Mouse (Mus musculus) macrophage (primary cell): ENCODE data around the gene Brd4. TPM values are rescaled to one million over a fixed set of nuclear protein-coding genes. Genes with fewer than 3 reads are reported as not detected.
"Not testable (repeated sequence)": the region's sequence is repeated elsewhere in the genome, so short reads cannot be mapped to it uniquely, and the experiment has no call there.

Experiments used
- H3K27ac ChIP-seq: fragments of 350-480 bp; formaldehyde crosslinking; 2 replicates; pipeline ENCODE4 v1.9.0; 2021
- H3K36me3 ChIP-seq: fragments of 350-480 bp; formaldehyde crosslinking; 2 replicates; pipeline ENCODE4 v1.9.0; 2021; ENCODE audit errors: inconsistent target
- H3K4me3 ChIP-seq: fragments of 350-480 bp; formaldehyde crosslinking; 2 replicates; pipeline ENCODE4 v1.9.0; 2021; ENCODE audit errors: inconsistent target
- H3K79me2 ChIP-seq: fragments of 350-480 bp; formaldehyde crosslinking; 2 replicates; pipeline ENCODE4 v1.9.0; 2021; ENCODE audit errors: inconsistent target
- WGBS: methylation state at CpG from one replicate; pipeline ENCODE4 v1.1.7; 2026; ENCODE audit warnings: inconsistent platforms; ENCODE audit not compliant: missing documents; 5-methylcytosine and 5-hydroxymethylcytosine counted together
- polyA plus RNA-seq: library from polyadenylated mRNA; stranded (reverse); fragments of 250-400 nt; gene quantifications from 3 replicates; pipeline ENCODE4 v1.2.4, GENCODE M21; 2018; ENCODE audit warnings: inconsistent platforms

The Brd4 gene
- polyA plus RNA-seq, 1 experiment from 2014 or later, result 129 TPM

GRCm38 (mm10) chr17:32235534-32236191, 48.9 kb downstream of the Brd4 start:
- Histone ChIP-seq H3K4me3 (no peak overlapping the region), H3K27ac (no peak overlapping the region), H3K79me2 (peaks cover 100% of the 10 kb centered on the region), H3K36me3 (no peaks in the 10 kb centered on the region)
- WGBS, result 94% methylated on average over 5 of the region's 5 CpGs

GRCm38 (mm10) chr17:32233174-32233573, 51.3 kb downstream of the Brd4 start:
- peaks cover 100% of the 10 kb centered on the region for H3K79me2 ChIP-seq
- H3K27ac ChIP-seq, result no peak overlapping the region
- H3K36me3 ChIP-seq, result peaks cover 17% of the 10 kb centered on the region
- no peak overlapping the region for H3K4me3 ChIP-seq

GRCm38 (mm10) chr17:32229256-32229655, 55.3 kb downstream of the Brd4 start:
- 100% methylated on average over 4 of the region's 4 CpGs for WGBS
- Histone ChIP-seq H3K79me2 (peaks cover 85% of the 10 kb centered on the region), H3K27ac (no peak overlapping the region), H3K4me3 (no peak overlapping the region), H3K36me3 (peaks cover 56% of the 10 kb centered on the region)

- no peak overlapping the region for H3K4me3 ChIP-seq
- peaks cover 74% of the 10 kb centered on the region for H3K36me3 ChIP-seq
- H3K79me2 ChIP-seq, result peaks cover 3% of the 10 kb centered on the region; the same call in 1 of the 2 replicates
- H3K27ac ChIP-seq, result no peak overlapping the region
- 69% methylated on average over 3 of the region's 3 CpGs for WGBS
Observed at GRCm38 (mm10) chr17:32220873-32221272, 63.6 kb downstream of the Brd4 start.

- WGBS, result 74% methylated on average over 4 of the region's 4 CpGs
- H3K4me3 ChIP-seq, H3K79me2 ChIP-seq, H3K27ac ChIP-seq: not testable (repeated sequence)
- H3K36me3 ChIP-seq, result peaks cover 70% of the 10 kb centered on the region
Observed at GRCm38 (mm10) chr17:32215587-32215986, 68.9 kb downstream of the Brd4 start.

GRCm38 (mm10) chr17:32211554-32211953, 73.0 kb downstream of the Brd4 start:
- peaks cover 89% of the 10 kb centered on the region for H3K36me3 ChIP-seq
- WGBS, result 96% methylated on average over 2 of the region's 6 CpGs
- not testable (repeated sequence) for H3K4me3 ChIP-seq, H3K27ac ChIP-seq, H3K79me2 ChIP-seq

GRCm38 (mm10) chr17:32209752-32210151, 74.8 kb downstream of the Brd4 start:
- Histone ChIP-seq H3K79me2 (no peaks in the 10 kb centered on the region), H3K4me3 (no peak overlapping the region), H3K36me3 (peaks cover 99% of the 10 kb centered on the region), H3K27ac (no peak overlapping the region)
- 52% methylated on average over 3 of the region's 3 CpGs for WGBS

- H3K4me3 ChIP-seq, result no peak overlapping the region
- no peak overlapping the region for H3K27ac ChIP-seq
- 94% methylated on average over 6 of the region's 6 CpGs for WGBS
- H3K79me2 ChIP-seq, result no peaks in the 10 kb centered on the region
- H3K36me3 ChIP-seq, result peaks cover 99% of the 10 kb centered on the region
Observed at GRCm38 (mm10) chr17:32209144-32209543, 75.4 kb downstream of the Brd4 start.

- 98% methylated on average over 5 of the region's 5 CpGs for WGBS
- no peaks in the 10 kb centered on the region for H3K79me2 ChIP-seq
- no peak overlapping the region for H3K27ac ChIP-seq
- H3K36me3 ChIP-seq, result peaks cover 97% of the 10 kb centered on the region
- no peak overlapping the region for H3K4me3 ChIP-seq
Observed at GRCm38 (mm10) chr17:32207586-32208245, 76.8 kb downstream of the Brd4 start.

- 97% methylated on average over 3 of the region's 3 CpGs for WGBS
- Histone ChIP-seq H3K27ac (no peak overlapping the region), H3K4me3 (no peak overlapping the region), H3K79me2 (no peaks in the 10 kb centered on the region), H3K36me3 (peaks cover 83% of the 10 kb centered on the region)
Observed at GRCm38 (mm10) chr17:32205345-32205744, 79.2 kb downstream of the Brd4 start.

GRCm38 (mm10) chr17:32202972-32203371, 81.5 kb downstream of the Brd4 start:
- H3K36me3 ChIP-seq, result peaks cover 81% of the 10 kb centered on the region
- H3K4me3 ChIP-seq, result no peak overlapping the region
- WGBS, result 82% methylated on average over 3 of the region's 3 CpGs
- no peak overlapping the region for H3K27ac ChIP-seq
- no peaks in the 10 kb centered on the region for H3K79me2 ChIP-seq

GRCm38 (mm10) chr17:32201086-32201485, 83.4 kb downstream of the Brd4 start:
- Histone ChIP-seq H3K79me2 (no peaks in the 10 kb centered on the region), H3K36me3 (peaks cover 77% of the 10 kb centered on the region), H3K27ac (no peak overlapping the region), H3K4me3 (no peak overlapping the region)
- 95% methylated on average over 3 of the region's 5 CpGs for WGBS

- WGBS, result 96% methylated on average over 2 of the region's 2 CpGs
- no peaks in the 10 kb centered on the region for H3K79me2 ChIP-seq
Observed at GRCm38 (mm10) chr17:32199796-32200195, 84.7 kb downstream of the Brd4 start.

GRCm38 (mm10) chr17:32197156-32197555, 87.4 kb downstream of the Brd4 start:
- H3K79me2 ChIP-seq, result no peaks in the 10 kb centered on the region
- H3K4me3 ChIP-seq, result no peak overlapping the region
- no peak overlapping the region for H3K27ac ChIP-seq
- 94% methylated on average over 14 of the region's 14 CpGs for WGBS
- H3K36me3 ChIP-seq, result peaks cover 43% of the 10 kb centered on the region

More at GRCm38 (mm10) chr17:32199796-32200195, 84.7 kb downstream of the Brd4 start:
- Histone ChIP-seq H3K27ac (no peak overlapping the region), H3K36me3 (peaks cover 66% of the 10 kb centered on the region), H3K4me3 (no peak overlapping the region)

- 35% methylated on average over 5 of the region's 5 CpGs for WGBS
- Histone ChIP-seq H3K27ac (no peak overlapping the region), H3K36me3 (peaks cover 40% of the 10 kb centered on the region), H3K79me2 (no peaks in the 10 kb centered on the region), H3K4me3 (no peak overlapping the region)
Observed at GRCm38 (mm10) chr17:32195725-32196124, 88.8 kb downstream of the Brd4 start.
